Mouse (Mus musculus) embryonic stem cell, embryonic (primary cell): Measurements from ENCODE around the gene Upf1.

Experiments used
- CTCF ChIA-PET, 4 experiments: fragments of 300-600 bp in 2 of 4; fragments of 350-600 bp in 2 of 4; sonication (Branson Sonifier 250); formaldehyde crosslinking; loops; one replicate each; lab custom pipeline; 2022; ENCODE audit warnings: inconsistent platforms in 2 of 4; lab: Charles Lee
- POLR2A ChIA-PET, 4 experiments: fragments of 300-600 bp in 2 of 4; fragments of 350-600 bp in 2 of 4; sonication (Branson Sonifier 250); formaldehyde crosslinking; loops; one replicate each; lab custom pipeline; 2022; ENCODE audit warnings: antibody characterized with exemption in 4 of 4, inconsistent platforms in 1 of 4; lab: Charles Lee

Gene Upf1

GRCm38 (mm10) chr8:70323716-70324115 is 29.4 kb downstream of the Upf1 start:
- ChIA-PET CTCF (interaction anchor here in 1 of 4 experiments (0.9 kb wide), 1 partner anchor 20 kb away, joined by 3 read pairs; no protein-coding TSS in a partner anchor), POLR2A (interaction anchor here in 1 of 4 experiments (1.0 to 2.0 kb wide), 2 partner anchors 30 to 238 kb away, joined by 4 read pairs; no protein-coding TSS in a partner anchor)

- POLR2A ChIA-PET = interaction anchor here (0.5 to 2.9 kb wide), 13 partner anchors 8 to 303 kb away, joined by 3 to 20 read pairs (median 3); partner anchors contain the start of genes Gdf1 (in 1 of the 4), Homer3 (in 1 of the 4) and Upf1 (in 1 of the 4)
Measured at GRCm38 (mm10) chr8:70317872-70318271, 35.2 kb downstream of the Upf1 start.

GRCm38 (mm10) chr8:70316511-70317504 is 36.3 kb downstream of the Upf1 start:
- ChIA-PET CTCF (interaction anchor here (0.6 to 2.2 kb wide), 17 partner anchors 8 to 426 kb away, joined by 3 to 12 read pairs (median 3); partner anchors contain the start of genes Fkbp8 (in 1 of the 4), Homer3 (in 1 of the 4), Kxd1 (in 1 of the 4) and Upf1 (in 1 of the 4)), POLR2A (interaction anchor here (0.5 to 2.9 kb wide), 30 partner anchors 8 to 381 kb away, joined by 3 to 20 read pairs (median 4); partner anchors contain the start of genes Cope (in 2 of the 4), Ddx49 (in 2 of the 4), Upf1 (in 2 of the 4) and Ell (in 1 of the 4))

More at GRCm38 (mm10) chr8:70317872-70318271, 35.2 kb downstream of the Upf1 start:
- CTCF ChIA-PET = interaction anchor here (0.5 to 2.2 kb wide), 11 partner anchors 8 to 359 kb away, joined by 3 to 12 read pairs (median 3); partner anchors contain the start of gene Upf1 (in 1 of the 4)

GRCm38 (mm10) chr8:70315624-70316510 is 37.2 kb downstream of the Upf1 start, which contains the start of gene Cers1:
Gene Cers1, plus strand, starts transcription at chr8:70315775.
- CTCF ChIA-PET = interaction anchor here (0.5 to 2.2 kb wide), 9 partner anchors 15 to 285 kb away, joined by 3 to 12 read pairs (median 3); partner anchors contain the start of genes Fkbp8 (in 1 of the 4), Homer3 (in 1 of the 4) and Kxd1 (in 1 of the 4)
- POLR2A ChIA-PET = interaction anchor here (0.5 to 2.9 kb wide), 30 partner anchors 13 to 385 kb away, joined by 3 to 18 read pairs (median 4); partner anchors contain the start of genes Cope (in 2 of the 4), Ddx49 (in 2 of the 4), Upf1 (in 2 of the 4) and Ell (in 1 of the 4)

GRCm38 (mm10) chr8:70313399-70313798 is 39.7 kb downstream of the Upf1 start:
- CTCF ChIA-PET = interaction anchor here in 1 of 4 experiments (0.6 kb wide), 1 partner anchor 72 kb away, joined by 3 read pairs; no protein-coding TSS in a partner anchor
- POLR2A ChIA-PET = interaction anchor here in 2 of 4 experiments (1.1 to 1.6 kb wide), 5 partner anchors 8 to 21 kb away, joined by 3 to 6 read pairs (median 3); partner anchors contain the start of gene Gdf1 (in 1 of the 2)

GRCm38 (mm10) chr8:70309311-70309710 is 43.8 kb downstream of the Upf1 start:
- POLR2A ChIA-PET = interaction anchor here in 3 of 4 experiments (0.6 to 2.5 kb wide), 12 partner anchors 8 to 197 kb away, joined by 3 to 6 read pairs (median 4); partner anchors contain the start of genes Borcs8 (in 1 of the 3), Homer3 (in 1 of the 3), Mef2b (in 1 of the 3) and Rex1bd (in 1 of the 3)
- CTCF ChIA-PET = interaction anchor here (0.7 to 2.3 kb wide), 17 partner anchors 9 to 280 kb away, joined by 3 to 10 read pairs (median 4); partner anchors contain the start of gene Homer3 (in 1 of the 4)

- CTCF ChIA-PET = interaction anchor here in 1 of 4 experiments (1.1 kb wide), 1 partner anchor 20 kb away, joined by 3 read pairs; the partner anchor contains the start of gene Homer3
- POLR2A ChIA-PET = interaction anchor here (0.8 to 4.0 kb wide), 22 partner anchors 8 to 203 kb away, joined by 3 to 35 read pairs (median 4); partner anchors contain the start of genes Armc6 (in 1 of the 4), Gdf1 (in 1 of the 4), Homer3 (in 1 of the 4) and Sugp2 (in 1 of the 4)
Measured at GRCm38 (mm10) chr8:70302901-70303300, 50.2 kb downstream of the Upf1 start.

GRCm38 (mm10) chr8:70302358-70302890 is 50.7 kb downstream of the Upf1 start, which contains the start of the genes Ddx49 and Cope:
Gene Ddx49, minus strand, starts transcription at chr8:70302489.
Gene Cope, plus strand, starts transcription at chr8:70302518.
- ChIA-PET POLR2A (interaction anchor here (0.9 to 4.0 kb wide), 21 partner anchors 9 to 203 kb away, joined by 3 to 35 read pairs (median 4); partner anchors contain the start of genes Armc6 (in 1 of the 4), Gdf1 (in 1 of the 4), Homer3 (in 1 of the 4) and Sugp2 (in 1 of the 4)), CTCF (interaction anchor here in 1 of 4 experiments (1.1 kb wide), 1 partner anchor 20 kb away, joined by 3 read pairs; the partner anchor contains the start of gene Homer3)

GRCm38 (mm10) chr8:70300881-70301280 is 52.2 kb downstream of the Upf1 start:
- POLR2A ChIA-PET = interaction anchor here in 2 of 4 experiments (0.8 to 1.7 kb wide), 4 partner anchors 9 to 88 kb away, joined by 3 to 7 read pairs (median 3); partner anchors contain the start of gene Slc25a42 (in 1 of the 2)
- CTCF ChIA-PET = interaction anchor here in 3 of 4 experiments (0.7 to 1.0 kb wide), 3 partner anchors 9 to 60 kb away, joined by 3 to 5 read pairs (median 3); no protein-coding TSS in a partner anchor

- POLR2A ChIA-PET = interaction anchor here (0.6 to 6.4 kb wide), 32 partner anchors 8 to 245 kb away, joined by 3 to 41 read pairs (median 5); partner anchors contain the start of genes Homer3 (in 3 of the 4), Cope (in 2 of the 4), Ddx49 (in 2 of the 4) and Tm6sf2 (in 2 of the 4)
Measured at GRCm38 (mm10) chr8:70293988-70294405, 59.1 kb downstream of the Upf1 start.

GRCm38 (mm10) chr8:70286737-70287136 is 66.3 kb downstream of the Upf1 start:
- CTCF ChIA-PET = interaction anchor here (0.5 to 1.4 kb wide), 10 partner anchors 17 to 462 kb away, joined by 3 to 4 read pairs (median 3); no protein-coding TSS in a partner anchor
- POLR2A ChIA-PET = interaction anchor here in 3 of 4 experiments (0.5 to 14.3 kb wide), 10 partner anchors 8 to 224 kb away, joined by 3 to 118 read pairs (median 4); partner anchors contain the start of genes Cope (in 1 of the 3), Ddx49 (in 1 of the 3) and Uba52 (in 1 of the 3)

More at GRCm38 (mm10) chr8:70293988-70294405, 59.1 kb downstream of the Upf1 start:
- CTCF ChIA-PET = interaction anchor here in 3 of 4 experiments (0.6 to 1.5 kb wide), 7 partner anchors 16 to 50 kb away, joined by 3 to 7 read pairs (median 4); no protein-coding TSS in a partner anchor

- ChIA-PET CTCF (interaction anchor here in 2 of 4 experiments (1.1 to 1.4 kb wide), 3 partner anchors 16 to 32 kb away, joined by 3 to 4 read pairs (median 4); no protein-coding TSS in a partner anchor), POLR2A (interaction anchor here in 3 of 4 experiments (0.6 to 14.3 kb wide), 6 partner anchors 8 to 235 kb away, joined by 3 to 118 read pairs (median 5); no protein-coding TSS in a partner anchor)
Measured at GRCm38 (mm10) chr8:70285304-70285703, 67.8 kb downstream of the Upf1 start.

GRCm38 (mm10) chr8:70284421-70284820 is 68.7 kb downstream of the Upf1 start:
- ChIA-PET CTCF (interaction anchor here in 1 of 4 experiments (0.6 to 2.3 kb wide), 4 partner anchors 13 to 47 kb away, joined by 3 to 15 read pairs (median 6); no protein-coding TSS in a partner anchor), POLR2A (interaction anchor here in 3 of 4 experiments (0.6 to 14.3 kb wide), 10 partner anchors 9 to 182 kb away, joined by 3 to 118 read pairs (median 8); partner anchors contain the start of gene Slc25a42 (in 1 of the 3))
